Mouse (Mus musculus): ENCODE data around the gene Pir.
A peak's percentile ranks its signal among the peaks of the same experiment; 100 is the strongest.

Pir gene

DNA sequence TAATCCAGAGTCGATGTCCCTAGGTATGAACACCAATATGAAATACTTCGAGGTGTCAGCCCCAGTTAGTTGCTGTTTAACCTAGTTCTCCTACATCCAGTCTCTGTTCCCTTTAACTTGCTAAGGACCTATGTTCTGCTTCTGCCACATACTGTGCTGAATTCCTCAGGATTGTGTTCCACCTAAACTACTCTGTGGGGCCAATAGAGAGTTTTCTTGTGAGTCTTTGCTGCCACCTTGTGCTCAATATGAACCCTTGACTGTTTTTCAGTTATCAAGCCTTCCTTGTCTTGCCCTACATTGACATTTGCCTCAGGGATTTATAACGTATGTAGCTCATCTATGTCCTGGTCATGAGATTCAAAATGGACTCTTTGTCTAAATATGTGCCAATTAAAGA lies 129.3 kb downstream of the Pir start:
- Histone ChIP-seq H3K4me1 (replicated peaks; ENCODE audit: low read depth, low read length) (peaks cover 9% of the 10 kb centered on the region), H3K36me3 (ENCODE audit: insufficient read depth, low read length) (no peaks in the 10 kb centered on the region), H3K4me3 (replicated peaks; ENCODE audit: low read length) (no peak overlapping the region), H3K9me3 (ENCODE audit: low read length) (no peaks in the 10 kb centered on the region), H3K27me3 (ENCODE audit: insufficient read depth, low read length) (no peaks in the 10 kb centered on the region)
- TF ChIP-seq POU5F1 (IDR thresholded peaks at IDR 0.05; ENCODE audit: borderline replicate concordance, low read length) (no peak), CTCF (conservative IDR thresholded peaks at IDR 0.05; ENCODE audit: low read length) (peak; percentile 16; the same call in 1 of the 2 replicates)

DNA sequence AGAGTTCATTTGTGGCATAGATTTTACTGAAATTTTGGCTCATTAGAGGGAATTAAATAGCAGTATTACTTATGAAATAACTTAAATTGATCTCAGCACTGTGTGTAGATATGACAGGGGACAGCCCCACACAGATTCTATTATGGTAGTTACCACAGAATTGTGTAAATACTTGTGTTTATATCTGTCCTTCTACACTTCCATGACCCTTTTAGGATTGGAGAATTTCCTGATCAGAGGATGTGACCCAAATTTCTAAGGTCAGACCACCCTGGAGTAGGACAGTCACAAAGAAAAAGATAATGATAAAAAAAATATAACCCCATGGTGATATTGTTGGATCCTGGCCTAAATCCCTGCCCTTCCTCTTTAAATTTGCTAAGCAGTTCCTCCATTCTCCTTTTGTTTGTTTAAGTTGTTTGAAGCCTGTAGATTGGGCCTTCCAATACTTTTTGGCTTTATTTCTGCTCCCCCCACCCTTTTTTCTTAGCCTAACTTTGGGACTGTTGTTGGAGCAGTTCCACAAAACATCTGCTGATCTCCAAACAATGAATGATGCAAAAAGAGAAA lies 136.0 kb downstream of the Pir start:
- Histone ChIP-seq H3K4me3 (replicated peaks; ENCODE audit: low read length) (no peak overlapping the region), H3K36me3 (ENCODE audit: insufficient read depth, low read length) (no peaks in the 10 kb centered on the region), H3K4me1 (replicated peaks; ENCODE audit: low read depth, low read length) (peaks cover 16% of the 10 kb centered on the region), H3K9me3 (ENCODE audit: low read length) (no peaks in the 10 kb centered on the region), H3K27me3 (ENCODE audit: insufficient read depth, low read length) (no peaks in the 10 kb centered on the region)
- TF ChIP-seq CTCF (conservative IDR thresholded peaks at IDR 0.05; ENCODE audit: low read length) (no peak), POU5F1 (IDR thresholded peaks at IDR 0.05; ENCODE audit: borderline replicate concordance, low read length) (no peak)

DNA sequence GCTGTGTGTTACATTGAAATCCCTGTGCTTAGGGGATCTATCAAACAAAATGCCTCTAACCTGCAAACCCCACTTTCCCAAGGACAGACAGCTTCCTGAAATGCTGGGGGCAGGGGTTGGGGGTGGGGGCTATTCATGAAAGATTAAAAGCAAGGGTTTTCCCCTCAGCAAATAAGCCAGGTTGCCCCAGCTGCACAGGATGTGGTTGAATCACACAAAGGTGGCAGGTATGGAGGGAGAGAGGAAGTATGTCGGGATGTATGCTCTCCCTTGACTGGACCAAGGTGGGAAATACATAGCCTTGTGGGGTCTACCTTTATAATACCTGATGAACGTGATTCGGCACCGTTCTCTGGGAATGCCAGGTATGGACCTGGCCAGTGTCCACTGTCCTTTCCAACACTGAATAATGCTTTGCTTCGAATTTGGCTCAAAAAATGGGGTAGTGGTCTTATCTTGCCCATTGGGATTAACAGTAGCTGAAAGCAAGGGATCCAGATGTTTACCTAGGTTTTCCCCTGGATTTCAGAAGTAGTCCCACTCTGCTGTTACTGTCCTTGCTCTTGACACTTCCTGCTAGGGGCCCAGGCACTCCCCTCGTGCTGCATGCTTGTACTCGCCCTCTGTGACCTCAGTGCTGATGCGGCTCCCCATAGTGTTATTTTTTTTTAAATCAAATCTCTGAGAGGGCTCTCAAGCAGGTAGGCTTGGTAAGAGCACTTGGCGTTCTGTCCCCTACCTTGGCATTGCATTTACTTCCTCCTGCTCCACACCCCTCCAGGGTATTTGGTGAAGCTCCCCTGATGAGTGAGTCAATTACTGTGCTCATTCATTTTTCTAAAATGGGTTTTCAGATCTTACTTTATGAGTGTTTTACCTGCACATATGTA lies 137.2 kb downstream of the Pir start:
- peaks cover 16% of the 10 kb centered on the region for H3K4me1 ChIP-seq (replicated peaks; ENCODE audit: low read depth, low read length)
- TF ChIP-seq POU5F1 (IDR thresholded peaks at IDR 0.05; ENCODE audit: borderline replicate concordance, low read length): no peak
- TF ChIP-seq NANOG (IDR thresholded peaks at IDR 0.05; ENCODE audit: borderline replicate concordance, low read length): no peak
- TF ChIP-seq CTCF (conservative IDR thresholded peaks at IDR 0.05; ENCODE audit: low read length): no peak

DNA sequence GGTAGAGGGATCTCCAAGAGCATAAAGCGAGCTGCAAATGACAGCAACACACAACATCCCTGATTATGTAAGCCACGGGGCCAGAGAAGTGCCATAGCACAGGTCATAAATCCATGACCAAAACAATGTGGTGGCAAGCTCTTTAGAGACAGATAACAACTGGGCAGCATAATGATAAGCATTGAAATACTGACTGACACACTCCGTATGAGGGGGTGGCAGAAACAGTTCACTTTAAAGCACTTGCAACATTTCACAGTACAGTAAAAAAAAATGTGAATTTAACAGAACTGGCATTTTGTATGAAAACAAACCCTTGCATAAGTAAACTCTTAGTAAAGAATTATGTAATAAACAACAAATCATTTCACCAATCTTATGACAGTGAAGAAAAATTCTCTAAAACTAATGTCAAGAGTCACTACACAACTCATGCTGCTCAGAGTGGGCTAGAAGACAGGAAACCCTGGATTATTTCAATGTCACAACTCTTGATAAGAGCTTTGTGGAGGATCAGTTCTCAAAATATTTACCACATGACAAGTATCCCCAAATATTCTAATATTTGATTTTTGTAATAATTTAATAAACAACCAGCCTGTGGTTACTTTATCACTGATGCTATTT lies 139.2 kb downstream of the Pir start:
- Histone ChIP-seq H3K4me1 (replicated peaks; ENCODE audit: low read depth, low read length) (peaks cover 16% of the 10 kb centered on the region), H3K27me3 (ENCODE audit: insufficient read depth, low read length) (no peaks in the 10 kb centered on the region), H3K4me3 (replicated peaks; ENCODE audit: low read length) (no peak overlapping the region), H3K9me3 (ENCODE audit: low read length) (no peaks in the 10 kb centered on the region), H3K36me3 (ENCODE audit: insufficient read depth, low read length) (no peaks in the 10 kb centered on the region)
- no peak for TF ChIP-seq CTCF (conservative IDR thresholded peaks at IDR 0.05; ENCODE audit: low read length)
- TF ChIP-seq POU5F1 (IDR thresholded peaks at IDR 0.05; ENCODE audit: borderline replicate concordance, low read length): no peak
- TF ChIP-seq NANOG (IDR thresholded peaks at IDR 0.05; ENCODE audit: borderline replicate concordance, low read length): no peak

More for the DNA sequence above, 137.2 kb downstream of the Pir start:
- Histone ChIP-seq H3K36me3 (ENCODE audit: insufficient read depth, low read length) (no peaks in the 10 kb centered on the region), H3K9me3 (ENCODE audit: low read length) (no peaks in the 10 kb centered on the region), H3K27me3 (ENCODE audit: insufficient read depth, low read length) (no peaks in the 10 kb centered on the region), H3K4me3 (replicated peaks; ENCODE audit: low read length) (no peak overlapping the region)

DNA sequence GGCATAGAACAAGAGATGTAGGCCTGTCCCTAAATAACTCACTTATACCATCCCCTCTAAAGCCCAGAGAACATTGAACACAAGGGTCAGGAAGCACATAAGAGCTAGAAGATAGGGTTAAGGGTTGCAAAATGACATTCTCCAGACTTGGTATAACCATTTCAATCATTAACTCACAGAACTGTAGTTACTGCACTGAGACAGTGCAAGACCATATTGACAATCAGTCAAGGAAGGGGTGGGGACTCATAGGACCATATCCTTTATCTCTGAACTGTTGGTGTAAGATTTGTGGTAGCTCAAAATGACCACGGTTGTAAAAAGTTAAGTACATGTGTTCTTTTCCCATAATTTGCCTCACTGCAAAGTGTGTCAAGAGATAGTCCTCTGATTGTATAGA lies 141.4 kb downstream of the Pir start:
- H3K27me3 ChIP-seq (ENCODE audit: insufficient read depth, low read length): no peaks in the 10 kb centered on the region
- H3K4me1 ChIP-seq (replicated peaks; ENCODE audit: low read depth, low read length): peaks cover 21% of the 10 kb centered on the region
- no peak overlapping the region for H3K4me3 ChIP-seq (replicated peaks; ENCODE audit: low read length)
- TF ChIP-seq CTCF (conservative IDR thresholded peaks at IDR 0.05; ENCODE audit: low read length) (no peak), NANOG (IDR thresholded peaks at IDR 0.05; ENCODE audit: borderline replicate concordance, low read length) (no peak), POU5F1 (IDR thresholded peaks at IDR 0.05; ENCODE audit: borderline replicate concordance, low read length) (no peak)
- H3K36me3 ChIP-seq (ENCODE audit: insufficient read depth, low read length): no peaks in the 10 kb centered on the region
- no peaks in the 10 kb centered on the region for H3K9me3 ChIP-seq (ENCODE audit: low read length)

DNA sequence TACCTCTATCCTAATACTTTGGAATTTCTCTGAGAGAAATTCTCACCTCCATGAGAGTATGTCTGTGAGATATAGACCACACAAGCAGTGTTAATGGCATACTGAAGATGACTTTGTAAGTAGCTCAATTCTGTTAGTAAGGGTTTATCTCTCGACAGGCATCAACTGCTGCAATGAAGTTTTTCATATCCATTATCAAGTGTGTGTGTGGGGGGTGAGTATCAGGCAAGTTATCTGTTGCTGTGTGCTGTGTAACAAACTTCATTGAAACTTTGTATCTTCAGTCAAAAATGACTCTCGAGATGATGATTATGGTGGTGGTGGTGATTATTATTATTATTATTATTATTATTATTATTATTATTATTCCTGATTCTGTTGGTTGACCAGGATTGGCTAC lies 147.6 kb downstream of the Pir start:
- no peaks in the 10 kb centered on the region for H3K27me3 ChIP-seq (ENCODE audit: insufficient read depth, low read length)
- H3K4me3 ChIP-seq (replicated peaks; ENCODE audit: low read length): no peak overlapping the region
- peaks cover 6% of the 10 kb centered on the region; the same call in 1 of the 2 replicates for H3K36me3 ChIP-seq (ENCODE audit: insufficient read depth, low read length)
- TF ChIP-seq POU5F1 (IDR thresholded peaks at IDR 0.05; ENCODE audit: borderline replicate concordance, low read length) (no peak), NANOG (IDR thresholded peaks at IDR 0.05; ENCODE audit: borderline replicate concordance, low read length) (no peak), CTCF (conservative IDR thresholded peaks at IDR 0.05; ENCODE audit: low read length) (no peak)
- H3K9me3 ChIP-seq (ENCODE audit: low read length): no peaks in the 10 kb centered on the region
- peaks cover 21% of the 10 kb centered on the region for H3K4me1 ChIP-seq (replicated peaks; ENCODE audit: low read depth, low read length)

DNA sequence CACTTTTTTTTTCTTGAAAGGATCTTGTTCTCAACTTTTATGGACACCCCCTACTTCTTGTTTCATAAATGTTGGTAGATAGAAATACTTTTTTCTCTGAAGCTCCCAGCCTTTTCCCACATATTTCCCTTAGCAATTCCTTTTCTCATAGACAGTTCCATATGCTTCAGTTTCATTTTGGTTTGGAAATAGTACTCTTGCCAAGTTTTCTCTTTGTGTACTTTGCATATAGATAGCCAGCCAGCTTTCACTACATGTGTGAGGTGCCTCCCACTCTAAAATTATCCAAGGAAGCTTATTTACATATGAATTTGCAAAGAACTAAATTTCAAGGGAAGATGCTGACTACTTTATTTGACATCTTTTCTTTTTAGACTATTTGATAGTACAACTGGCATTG lies 148.8 kb downstream of the Pir start:
- TF ChIP-seq POU5F1 (IDR thresholded peaks at IDR 0.05; ENCODE audit: borderline replicate concordance, low read length) (no peak), NANOG (IDR thresholded peaks at IDR 0.05; ENCODE audit: borderline replicate concordance, low read length) (no peak), CTCF (conservative IDR thresholded peaks at IDR 0.05; ENCODE audit: low read length) (no peak)
- Histone ChIP-seq H3K9me3 (ENCODE audit: low read length) (no peaks in the 10 kb centered on the region), H3K4me1 (replicated peaks; ENCODE audit: low read depth, low read length) (peaks cover 22% of the 10 kb centered on the region), H3K36me3 (ENCODE audit: insufficient read depth, low read length) (peaks cover 18% of the 10 kb centered on the region), H3K4me3 (replicated peaks; ENCODE audit: low read length) (no peak overlapping the region), H3K27me3 (ENCODE audit: insufficient read depth, low read length) (no peaks in the 10 kb centered on the region)

DNA sequence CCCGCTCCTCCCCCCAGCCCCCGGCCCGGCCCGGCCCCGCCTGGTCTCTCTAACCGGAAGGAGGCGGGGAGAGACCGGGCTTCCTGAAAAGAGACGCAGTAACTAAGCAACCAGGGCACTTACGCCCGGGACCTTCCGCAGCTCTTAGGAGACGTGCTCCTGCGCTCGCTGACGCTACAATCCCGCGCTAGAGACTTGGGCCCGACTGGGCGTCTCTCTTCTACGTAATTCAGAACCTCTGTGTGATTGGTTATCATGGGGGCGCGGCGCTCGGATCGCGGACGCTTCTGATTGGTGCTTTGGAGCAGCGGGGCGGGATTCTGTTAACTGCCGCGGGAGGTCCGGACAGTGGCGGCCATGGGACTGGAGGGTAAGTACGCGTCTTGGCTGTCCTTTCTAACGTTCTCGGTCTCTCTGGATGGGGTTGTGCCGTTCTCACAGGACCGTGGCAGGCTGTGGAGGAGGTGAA lies 150.3 kb downstream of the Pir start, which contains the start of gene Piga:
Gene Piga (plus strand): TSS at position 317 of the 469 bp plus-strand sequence.
- H3K4me1 ChIP-seq (replicated peaks; ENCODE audit: low read depth, low read length): peaks cover 22% of the 10 kb centered on the region
- peak within 1 kb of the TSS; percentile 85 for H3K4me3 ChIP-seq (replicated peaks; ENCODE audit: low read length)
- H3K27me3 ChIP-seq (ENCODE audit: insufficient read depth, low read length): no peaks in the 10 kb centered on the region
- TF ChIP-seq POU5F1 (IDR thresholded peaks at IDR 0.05; ENCODE audit: borderline replicate concordance, low read length) (no peak), NANOG (IDR thresholded peaks at IDR 0.05; ENCODE audit: borderline replicate concordance, low read length) (no peak), CTCF (conservative IDR thresholded peaks at IDR 0.05; ENCODE audit: low read length) (no peak)
- H3K36me3 ChIP-seq (ENCODE audit: insufficient read depth, low read length): peaks cover 32% of the 10 kb centered on the region
- H3K9me3 ChIP-seq (ENCODE audit: low read length): no peaks in the 10 kb centered on the region
